Mouse (Mus musculus): ENCODE results near the gene Rbms1.

Rbms1 gene

DNA sequence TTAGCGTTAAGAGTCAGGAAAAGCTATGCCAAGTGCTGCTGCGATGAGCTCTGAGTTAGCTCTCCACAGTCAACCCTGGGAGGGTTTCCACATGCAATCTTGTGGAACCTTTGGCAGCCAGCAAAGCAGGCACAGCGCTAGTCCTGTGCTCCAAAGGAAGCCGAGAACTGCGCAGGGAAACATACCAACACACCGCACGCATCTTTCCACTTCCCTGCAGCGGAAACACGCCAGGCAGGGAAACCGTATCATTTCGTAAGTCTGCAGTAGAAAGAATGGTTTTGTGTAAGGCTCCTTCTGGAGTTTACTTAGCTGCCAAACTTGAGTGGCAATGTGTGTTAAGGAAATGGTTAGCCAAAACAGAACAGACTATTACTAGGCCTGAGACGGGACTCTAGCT lies 150.0 kb downstream of the Rbms1 start:
- DNase-seq (ENCODE audit: extremely low spot score, low read depth, low spot score): no peak

DNA sequence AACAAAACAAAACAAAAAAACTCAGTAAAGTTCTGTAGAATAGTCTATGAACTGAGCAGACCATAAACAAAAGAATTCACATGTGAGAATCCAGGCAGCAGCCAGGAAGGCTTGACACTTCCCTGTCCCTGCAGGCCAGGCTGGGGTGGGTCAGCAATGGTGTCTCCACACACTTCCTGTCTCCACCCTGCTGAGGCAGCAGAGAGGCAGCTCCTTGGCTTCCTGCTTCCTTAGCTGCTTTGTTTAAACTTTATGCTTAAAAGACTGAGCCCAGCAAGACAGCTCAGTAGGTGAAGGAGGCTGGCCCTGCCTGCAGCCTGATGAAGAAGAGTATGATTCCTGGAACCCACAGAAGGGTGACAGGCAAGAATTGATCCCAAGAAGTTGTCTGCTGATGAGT lies 152.4 kb downstream of the Rbms1 start:
- no peak for DNase-seq (ENCODE audit: extremely low spot score, low read depth, low spot score)

DNA sequence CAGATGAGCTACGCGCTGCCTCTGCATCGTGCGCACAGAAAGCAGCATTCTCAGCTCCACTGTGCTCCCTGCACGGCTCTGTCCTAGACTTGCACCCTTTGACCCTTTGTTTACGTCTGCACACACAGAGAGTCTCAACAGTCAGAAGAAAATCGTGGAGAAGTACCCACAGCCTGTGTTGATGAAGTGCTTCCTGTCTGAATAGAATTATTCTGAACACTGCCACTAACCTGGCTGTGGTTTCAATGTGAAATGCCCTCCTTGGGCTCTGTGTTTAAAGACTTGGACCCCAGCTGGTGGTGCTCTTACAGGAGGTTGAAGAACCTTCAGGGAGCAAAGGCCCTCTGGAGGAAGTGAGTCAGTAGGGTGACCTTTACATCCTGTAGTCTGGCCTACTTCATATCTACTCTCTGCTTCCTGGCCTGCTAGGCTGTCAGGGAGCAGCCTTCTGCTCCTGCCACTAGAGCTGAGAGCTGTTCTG lies 153.5 kb downstream of the Rbms1 start:
- DNase-seq (ENCODE audit: extremely low spot score, low read depth, low spot score): no peak

DNA sequence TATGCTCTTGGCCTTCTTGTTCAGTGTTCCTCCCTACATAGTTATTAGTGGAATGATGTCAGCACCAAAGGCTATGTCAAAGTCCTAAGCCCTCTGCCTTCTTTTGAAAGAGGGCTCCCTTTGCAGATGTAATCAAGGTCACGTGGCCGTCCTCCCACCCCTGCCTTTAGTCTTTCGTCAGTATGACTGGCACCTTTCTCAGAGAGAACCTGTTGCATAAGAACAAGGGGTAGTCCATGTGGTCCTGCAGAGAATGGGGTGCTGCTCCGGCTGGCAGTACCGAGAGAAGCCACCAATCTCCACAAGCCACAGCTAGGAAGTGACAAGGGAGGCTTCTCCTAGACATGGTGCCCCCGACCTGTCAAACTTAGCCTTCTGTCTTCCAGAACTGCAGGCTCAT lies 154.2 kb downstream of the Rbms1 start:
- DNase-seq (ENCODE audit: extremely low spot score, low read depth, low spot score): no peak

DNA sequence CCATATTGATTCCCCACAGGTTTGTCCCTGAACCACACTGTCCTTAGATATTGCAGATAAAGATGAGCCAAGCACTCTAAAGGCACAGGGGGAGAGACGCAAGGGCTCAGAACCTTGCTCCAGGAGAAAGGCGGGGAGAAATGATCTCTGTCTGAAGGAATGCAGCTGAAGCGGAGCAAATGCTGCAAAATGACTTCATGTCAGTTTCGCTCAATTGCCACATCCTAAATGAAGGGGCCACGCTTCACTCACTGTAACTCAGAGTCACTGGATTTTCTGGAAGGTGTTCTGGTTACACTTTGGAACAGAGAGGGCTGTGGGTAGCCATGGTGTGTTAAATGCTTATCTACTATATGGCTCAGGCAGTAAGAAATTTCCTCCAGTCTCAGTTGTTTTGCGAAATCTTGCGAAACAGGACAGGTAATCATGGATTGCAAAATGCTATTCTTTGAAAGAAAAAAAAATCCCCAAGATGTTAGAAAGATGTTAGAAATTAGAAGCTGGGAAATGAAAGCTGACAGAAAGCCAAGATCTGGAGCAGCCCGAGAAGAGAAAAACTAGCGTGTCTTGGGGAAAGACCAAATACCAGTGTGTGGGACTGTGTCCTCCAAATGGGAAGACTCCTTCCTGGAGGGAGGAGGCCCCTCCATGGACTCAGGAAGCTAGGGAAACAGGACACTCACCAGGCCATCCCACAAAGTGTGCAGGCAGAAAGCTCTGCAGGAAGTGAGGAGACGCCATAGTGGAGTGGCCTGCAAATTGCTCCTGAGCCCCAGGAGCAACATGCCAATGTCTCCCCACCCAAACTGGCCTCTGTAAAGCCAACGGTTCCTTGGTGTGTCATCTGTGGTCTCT lies 155.4 kb downstream of the Rbms1 start:
- no peak for DNase-seq (ENCODE audit: extremely low spot score, low read depth, low spot score)

DNA sequence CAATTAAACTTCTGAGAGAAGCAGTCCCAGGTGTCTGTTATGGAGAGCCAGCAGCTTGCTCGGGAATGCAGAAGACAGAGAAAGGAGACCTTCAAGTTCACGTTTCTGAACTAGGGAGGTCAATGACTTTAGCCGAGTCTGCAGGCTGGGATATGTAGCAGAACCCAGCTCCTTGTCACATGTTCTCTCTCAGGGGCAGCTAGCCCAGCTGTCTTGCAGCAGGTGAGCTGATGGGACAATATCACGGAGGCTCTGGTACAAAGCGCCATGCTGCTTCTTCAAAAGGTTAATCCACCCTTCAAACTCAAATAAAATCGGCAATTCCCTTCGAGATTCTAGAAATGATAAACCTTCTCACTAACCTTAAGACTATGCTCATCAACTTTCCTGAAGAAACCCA lies 158.2 kb downstream of the Rbms1 start:
- no peak for DNase-seq (ENCODE audit: extremely low spot score, low read depth, low spot score)

DNA sequence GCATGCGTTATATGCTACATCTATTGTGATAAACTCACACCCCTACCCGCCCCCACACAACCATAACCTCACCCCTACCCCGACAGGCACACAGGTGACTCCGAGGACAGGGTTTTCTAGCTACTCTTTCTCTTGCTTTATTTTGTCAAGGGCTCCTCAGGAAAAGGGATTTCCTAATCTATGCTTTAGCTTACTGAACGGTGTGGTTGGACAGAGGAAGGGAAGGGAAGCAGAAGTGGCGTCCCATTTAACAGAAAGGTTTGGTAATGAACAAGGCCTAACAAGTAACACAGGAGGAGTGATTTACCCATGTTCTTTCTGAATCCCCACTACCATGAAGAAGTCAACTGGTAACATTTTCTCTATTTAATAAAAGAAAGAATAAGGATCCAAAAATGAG lies 159.6 kb downstream of the Rbms1 start:
- DNase-seq (ENCODE audit: extremely low spot score, low read depth, low spot score): no peak

DNA sequence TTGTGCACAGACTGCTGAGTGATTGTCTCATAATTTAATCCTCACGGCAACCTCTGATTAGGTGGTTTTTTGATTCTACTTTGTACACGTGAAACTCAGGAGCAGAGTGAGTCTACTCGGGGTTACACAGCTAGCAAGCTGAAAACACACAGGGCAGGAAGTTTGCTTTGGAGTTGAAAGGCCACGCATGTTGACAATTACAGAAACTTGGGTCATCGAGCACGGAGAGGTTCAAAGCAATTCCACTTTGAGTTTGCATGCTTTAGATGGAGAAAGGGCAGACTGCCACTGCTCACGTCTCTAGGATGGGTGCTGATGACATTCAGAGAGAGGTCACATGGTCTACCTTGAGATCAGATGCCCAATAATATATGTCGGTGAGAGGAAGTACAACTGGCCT lies 160.2 kb downstream of the Rbms1 start:
- DNase-seq (ENCODE audit: extremely low spot score, low read depth, low spot score): no peak

DNA sequence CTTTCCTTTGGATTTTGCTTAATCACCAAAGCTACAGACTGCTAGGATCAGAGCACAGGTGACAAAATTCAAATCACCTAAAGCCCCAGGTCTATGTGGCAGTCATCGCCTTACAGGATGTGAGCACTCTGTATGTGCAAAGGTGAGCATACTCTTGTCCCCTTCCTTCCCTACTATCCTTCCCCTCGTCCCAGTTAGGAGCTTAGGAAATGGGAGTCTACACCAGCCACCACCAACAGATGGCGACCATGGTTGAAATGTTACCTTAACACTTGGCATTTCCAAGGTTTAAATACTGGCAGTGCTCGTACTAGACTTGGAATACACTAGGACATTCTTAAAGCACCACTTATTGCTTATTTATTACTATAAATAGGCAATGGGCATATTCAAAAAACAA lies 160.8 kb downstream of the Rbms1 start:
- no peak for DNase-seq (ENCODE audit: extremely low spot score, low read depth, low spot score)

DNA sequence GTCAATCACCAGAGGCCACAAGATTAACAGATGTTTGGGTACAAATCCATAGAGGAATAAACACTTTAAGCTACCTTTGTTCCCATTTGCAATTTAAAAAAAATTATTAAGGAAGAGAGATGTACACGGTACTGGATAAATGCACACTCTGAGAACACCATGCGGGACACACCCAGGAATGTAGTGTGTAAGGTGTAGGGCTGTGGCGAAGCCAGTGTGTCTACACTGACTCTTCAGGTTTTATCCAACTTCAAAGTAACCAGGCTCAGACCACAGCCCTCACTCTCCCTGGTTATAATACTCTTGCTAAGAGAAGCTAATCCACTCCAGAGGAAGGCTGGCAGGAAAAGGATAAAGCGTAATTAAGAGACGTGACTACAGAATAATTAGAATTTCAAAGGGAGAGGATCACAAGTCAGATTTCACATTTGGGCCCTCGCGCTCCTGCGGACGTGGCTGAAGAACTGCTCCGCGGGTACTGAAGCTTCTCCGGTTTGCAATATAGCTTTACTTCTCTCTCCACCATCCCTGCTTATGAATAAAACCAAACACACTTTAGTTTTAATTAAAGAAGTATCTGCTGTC lies 161.3 kb downstream of the Rbms1 start:
- no peak for DNase-seq (ENCODE audit: extremely low spot score, low read depth, low spot score)

DNA sequence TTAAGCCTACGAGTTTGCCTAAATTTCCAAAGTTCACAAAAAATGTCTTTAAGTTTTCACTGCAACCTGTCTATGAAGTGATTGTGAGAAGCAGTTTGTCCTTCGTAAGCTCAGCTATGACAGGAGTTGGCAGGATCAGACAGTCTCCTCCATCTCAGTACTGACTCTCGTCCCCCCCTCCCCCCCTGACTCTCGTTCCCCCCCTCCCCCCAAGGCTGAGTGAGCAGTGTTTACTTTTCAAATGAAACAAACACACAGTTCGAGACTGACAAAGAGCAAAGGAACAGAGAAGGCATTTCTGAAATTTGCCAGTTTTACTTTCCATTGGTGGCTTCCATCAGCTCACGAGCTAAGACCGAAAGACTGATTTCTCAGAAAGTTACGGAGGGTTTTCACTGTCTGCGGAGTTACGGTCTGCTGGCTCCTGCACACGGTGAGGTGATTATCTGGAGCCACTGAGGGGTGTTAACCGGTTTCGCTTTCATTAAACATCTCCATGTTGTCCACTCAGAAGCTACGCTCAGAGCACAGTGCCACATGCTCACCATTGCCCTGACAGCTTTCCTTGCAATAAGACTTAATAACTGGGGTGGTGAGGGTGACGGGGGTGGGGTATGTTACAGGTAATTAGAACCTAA lies 162.0 kb downstream of the Rbms1 start:
- no peak for DNase-seq (ENCODE audit: extremely low spot score, low read depth, low spot score)

DNA sequence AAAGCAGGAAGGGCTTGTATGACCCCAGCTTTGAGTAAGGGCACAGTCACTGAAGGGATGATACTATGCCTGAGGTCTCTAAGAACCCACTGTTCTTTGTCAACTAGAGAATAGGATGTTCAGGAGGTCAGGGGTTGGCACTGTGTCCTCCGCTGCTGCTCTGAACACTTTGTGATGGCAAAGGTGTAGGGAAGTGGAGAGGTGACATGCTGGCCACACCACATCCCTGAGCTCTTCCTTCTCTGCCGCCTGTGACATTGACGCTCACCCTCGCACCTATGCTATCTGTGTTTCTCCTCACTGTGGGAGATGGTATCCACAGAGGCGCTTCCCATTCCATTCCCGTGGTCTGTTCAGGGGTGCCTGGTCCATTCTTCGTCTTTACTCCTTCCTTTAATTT lies 163.2 kb downstream of the Rbms1 start:
- no peak for DNase-seq (ENCODE audit: extremely low spot score, low read depth, low spot score)

DNA sequence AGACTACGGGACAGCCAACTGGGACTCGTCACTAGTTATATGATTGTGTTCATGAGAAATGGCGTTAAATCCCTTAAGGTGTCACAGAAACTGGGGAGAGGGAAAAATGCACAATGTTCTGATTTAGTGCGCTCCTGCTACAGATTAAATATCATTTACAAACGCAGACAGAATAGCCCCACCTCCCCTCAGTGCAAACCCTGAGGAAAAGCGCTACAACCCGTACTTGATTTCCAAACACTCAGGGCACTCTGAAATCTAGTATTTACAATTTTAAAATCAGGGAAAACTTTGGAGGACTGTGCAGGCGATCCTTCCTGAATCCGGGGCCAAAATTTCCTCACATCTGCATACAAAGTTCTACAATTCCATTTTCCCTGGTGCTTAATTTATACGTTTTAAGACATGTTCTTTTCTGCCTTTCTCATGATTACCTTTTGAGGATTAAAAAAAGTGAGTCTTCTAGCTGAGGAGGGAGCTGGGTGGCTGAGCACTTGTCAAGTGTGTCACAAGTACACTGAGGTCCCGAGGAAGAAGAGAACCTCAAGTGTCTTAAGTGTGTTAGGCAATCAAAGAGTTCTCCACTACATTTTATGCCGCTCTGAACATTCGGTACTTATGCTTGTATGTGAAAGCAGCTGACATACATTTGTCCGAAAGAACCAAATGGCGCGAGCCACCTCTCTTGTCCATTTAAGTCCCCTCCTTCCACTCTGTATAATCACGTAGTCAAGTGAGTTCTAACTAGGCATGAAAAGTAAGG lies 164.0 kb downstream of the Rbms1 start:
- DNase-seq (ENCODE audit: extremely low spot score, low read depth, low spot score): no peak

DNA sequence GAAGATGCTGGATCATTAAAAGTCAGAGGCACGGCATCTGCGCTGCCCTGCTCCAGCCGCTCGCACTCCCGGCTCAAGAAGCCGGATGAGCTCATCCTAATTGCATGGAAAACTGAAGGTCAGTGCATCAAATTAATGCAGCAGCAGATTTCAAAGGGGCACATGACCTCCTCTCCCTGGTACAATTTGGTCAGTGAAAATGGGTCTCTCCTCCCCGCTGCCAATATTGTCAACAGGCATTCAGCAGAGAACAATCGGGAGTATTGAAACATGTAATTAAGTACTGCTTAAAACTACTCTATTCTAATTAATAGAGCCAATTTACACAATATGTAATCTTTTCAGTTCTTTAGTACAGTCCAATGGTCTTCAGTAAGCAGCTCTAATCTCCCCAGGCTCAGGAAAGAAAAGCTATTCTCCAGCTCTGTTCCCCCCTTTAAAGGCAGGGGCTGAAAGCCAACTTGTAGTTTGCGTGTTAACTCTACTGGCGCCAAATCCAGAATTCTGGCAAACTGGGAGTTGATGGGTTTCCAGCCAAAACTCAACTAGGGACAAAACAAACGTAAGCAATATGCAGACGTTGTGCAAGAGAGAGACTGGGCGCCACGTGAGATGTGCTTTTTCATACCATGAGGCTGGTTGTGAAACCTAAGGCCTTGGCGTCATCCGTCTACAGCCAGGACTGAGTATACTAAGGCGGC lies 165.9 kb downstream of the Rbms1 start:
- no peak for DNase-seq (ENCODE audit: extremely low spot score, low read depth, low spot score)

DNA sequence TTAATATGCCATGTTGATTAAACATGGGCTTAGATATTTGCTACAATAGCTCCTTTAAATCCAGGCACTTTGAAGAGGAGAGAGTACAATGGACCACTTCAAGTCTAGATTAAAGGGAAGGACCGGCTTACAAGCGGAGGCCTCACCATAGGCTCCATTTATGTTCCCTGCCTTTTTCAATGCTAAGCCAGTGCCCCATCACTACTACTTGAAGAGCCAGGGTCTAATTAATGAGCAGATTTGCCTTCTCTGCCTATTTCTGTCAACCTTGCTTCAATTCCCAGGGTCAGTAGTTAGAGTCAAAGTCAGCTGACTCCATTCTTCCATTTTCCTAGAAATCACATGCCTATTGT lies 166.4 kb downstream of the Rbms1 start:
- no peak for DNase-seq (ENCODE audit: extremely low spot score, low read depth, low spot score)

DNA sequence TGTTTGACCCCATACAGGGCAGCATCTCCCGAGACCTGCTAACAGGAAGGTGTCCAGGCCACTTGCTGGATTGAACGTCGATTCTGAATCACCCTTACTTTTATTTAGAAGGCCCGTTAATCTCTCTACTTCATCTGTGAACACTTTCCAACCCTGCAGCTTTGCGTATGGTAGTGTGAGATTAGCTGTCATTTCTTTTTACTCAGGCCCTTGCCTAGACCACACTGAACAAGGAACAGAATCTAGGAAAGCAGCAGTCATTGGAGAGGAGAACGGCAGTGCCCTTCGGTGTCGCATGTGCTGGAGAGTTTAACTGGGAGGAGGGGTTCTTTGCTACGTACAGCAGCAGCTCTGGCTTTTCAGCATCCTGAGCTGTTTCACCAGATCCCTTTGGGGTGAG lies 167.1 kb downstream of the Rbms1 start:
- DNase-seq (ENCODE audit: extremely low spot score, low read depth, low spot score): no peak

DNA sequence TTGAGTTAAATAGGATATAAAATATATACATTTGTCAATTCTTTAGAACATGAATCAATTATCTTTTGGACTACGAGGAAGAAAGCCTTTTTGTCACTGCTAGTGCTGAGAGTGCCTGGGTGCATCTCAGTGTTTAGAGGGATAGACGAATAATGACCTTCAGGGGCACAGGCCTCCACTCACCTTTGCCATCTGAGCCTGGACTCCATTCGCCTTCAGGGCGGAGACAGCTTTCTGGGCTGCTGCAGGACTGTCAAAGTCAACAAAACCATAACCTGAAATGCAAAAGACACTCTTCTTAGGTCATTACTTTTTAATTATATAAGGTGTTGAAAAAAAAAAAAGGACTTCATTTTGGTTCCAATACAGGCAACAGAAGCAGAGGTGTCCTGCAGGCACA lies 170.5 kb downstream of the Rbms1 start:
- DNase-seq (ENCODE audit: extremely low spot score, low read depth, low spot score): no peak

DNA sequence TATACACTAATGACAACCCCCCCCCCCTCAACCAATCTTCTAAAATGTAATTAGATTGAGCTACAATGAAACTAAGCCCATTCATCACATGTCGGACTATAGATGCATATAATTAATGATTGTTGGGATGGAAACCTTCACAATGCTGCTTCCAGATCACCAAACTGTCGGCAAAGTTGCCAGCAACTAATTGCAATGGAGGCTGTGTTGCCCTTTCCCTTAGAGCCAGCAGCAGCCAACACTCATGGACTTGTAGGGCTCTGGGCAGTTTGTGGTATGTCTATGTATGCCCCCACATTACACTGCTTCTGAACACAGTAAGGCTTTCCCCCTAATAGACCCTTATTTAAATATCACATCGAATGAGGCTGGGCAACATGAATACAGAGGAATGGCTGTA lies 173.9 kb downstream of the Rbms1 start:
- no peak for DNase-seq (ENCODE audit: extremely low spot score, low read depth, low spot score)

DNA sequence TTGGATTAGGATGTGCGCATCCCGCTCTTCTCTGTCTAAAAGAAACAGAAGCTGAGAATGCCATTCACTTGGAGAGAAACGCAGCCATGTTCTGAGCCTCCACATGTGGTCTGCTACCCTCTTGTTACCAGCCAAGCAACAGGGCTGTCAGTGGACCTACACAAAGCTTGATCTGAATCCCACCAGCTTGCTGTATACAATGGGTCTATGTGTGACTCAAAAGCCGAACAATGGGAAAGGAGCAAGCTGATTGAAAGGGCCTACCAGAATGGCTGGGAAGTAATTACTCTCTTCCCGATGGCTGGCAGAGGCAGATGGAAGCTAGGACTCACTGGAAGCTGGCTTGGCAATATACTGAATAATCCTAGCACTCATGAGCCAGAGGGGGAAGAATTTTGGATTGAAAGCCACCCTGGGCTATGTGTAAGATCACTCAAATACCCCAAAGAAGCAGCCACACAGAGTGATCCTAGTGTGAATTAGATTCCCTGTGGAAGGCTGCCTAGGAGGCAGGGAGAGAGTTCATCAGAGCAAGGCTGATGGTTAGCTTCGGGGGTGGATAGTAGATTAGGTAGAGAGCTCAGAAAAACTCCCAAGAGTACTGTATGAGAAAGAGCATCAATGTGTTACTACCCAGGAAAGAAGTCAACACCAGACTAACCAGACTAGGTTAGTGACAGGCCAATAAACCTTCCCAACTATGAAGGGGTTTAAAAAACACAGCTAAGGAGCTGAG lies 174.7 kb downstream of the Rbms1 start:
- no peak for DNase-seq (ENCODE audit: extremely low spot score, low read depth, low spot score)

DNA sequence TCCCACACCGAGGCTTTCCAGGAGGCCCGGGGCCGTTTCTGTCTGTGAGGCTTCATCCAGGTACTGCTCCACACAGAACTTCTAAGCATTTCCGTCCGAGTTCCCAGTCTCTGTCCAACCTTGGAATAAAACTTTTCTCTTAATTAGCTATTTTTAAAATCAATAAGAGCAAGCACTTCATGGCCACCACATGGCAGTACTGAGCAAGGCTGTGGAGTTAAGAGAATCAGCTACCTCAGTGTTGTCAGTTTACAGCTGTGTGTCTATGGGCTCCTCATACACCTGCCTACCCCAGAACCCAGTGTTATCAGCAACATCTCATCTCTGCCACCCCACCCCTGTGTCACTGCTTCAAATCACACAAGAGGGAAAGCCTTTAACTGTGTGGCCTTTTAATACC lies 175.9 kb downstream of the Rbms1 start:
- no peak for DNase-seq (ENCODE audit: extremely low spot score, low read depth, low spot score)

Data from hindlimb bud, embryonic 11.5 days (tissue).